Mouse (Mus musculus) right cerebral cortex, postnatal 10 days (tissue): ENCODE data around the gene Mrpl48.

Source experiments
- DNase-seq, 2 experiments: peaks; one replicate each; pipeline ENCODE4 v3.0.0; 2021; ENCODE audit warnings: low spot score in 2 of 2

The Mrpl48 gene

DNA sequence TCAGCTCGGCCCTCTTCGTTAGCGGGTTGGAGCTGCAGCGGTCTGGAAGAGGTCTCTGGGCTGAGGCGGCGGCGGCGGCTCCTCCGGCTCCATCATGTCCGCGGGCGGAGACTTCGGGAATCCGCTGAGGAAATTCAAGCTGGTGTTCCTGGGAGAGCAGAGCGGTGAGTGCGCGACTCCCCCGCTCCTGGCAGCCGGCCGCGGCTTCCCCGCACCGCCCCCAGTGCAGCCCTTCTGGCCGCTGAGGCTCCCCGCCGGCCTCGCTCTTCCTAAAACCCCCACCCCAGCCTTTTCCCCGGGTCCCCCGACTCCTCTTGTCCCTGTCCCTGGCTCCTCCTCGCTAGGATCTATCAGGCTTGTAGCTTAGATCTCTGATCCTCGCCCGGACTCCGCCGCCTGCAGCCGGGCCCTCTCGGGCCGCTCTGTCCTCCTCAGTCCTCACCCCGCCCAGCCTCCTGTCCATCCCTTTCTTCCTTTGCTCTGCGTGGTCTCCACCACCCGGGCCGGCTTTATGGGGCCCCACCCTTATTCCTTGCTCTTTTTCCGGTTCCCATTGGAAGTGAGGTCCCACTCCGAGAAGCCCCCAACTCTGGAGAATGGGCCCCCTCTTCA lies at the start of gene Mrpl48:
Gene Mrpl48, minus strand, starts transcription at position 172 of the 612 bp plus-strand sequence.
- DNase-seq = peak; percentile 74 to 75

DNA sequence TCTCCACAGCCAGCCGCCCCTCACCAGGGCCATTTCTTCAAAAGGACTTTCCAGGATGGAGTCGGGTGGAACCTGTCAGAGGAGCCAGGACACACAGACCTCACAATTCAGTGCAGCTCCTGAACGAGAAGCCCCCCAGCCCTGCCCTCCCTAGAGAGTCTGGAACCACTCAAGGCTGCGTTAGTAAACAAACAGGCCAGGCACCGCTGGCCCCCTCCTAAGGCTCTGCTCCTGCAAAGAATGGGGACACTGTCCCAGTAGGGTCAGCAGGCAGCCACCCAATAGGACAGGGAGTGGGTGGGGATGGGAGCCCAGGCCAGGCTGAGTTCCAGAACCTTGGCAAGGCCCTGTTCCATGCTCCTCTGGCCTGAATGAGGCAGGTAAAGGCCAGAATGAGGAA lies 48.6 kb upstream of the Mrpl48 start:
- peak; percentile 58 to 60 for DNase-seq

DNA sequence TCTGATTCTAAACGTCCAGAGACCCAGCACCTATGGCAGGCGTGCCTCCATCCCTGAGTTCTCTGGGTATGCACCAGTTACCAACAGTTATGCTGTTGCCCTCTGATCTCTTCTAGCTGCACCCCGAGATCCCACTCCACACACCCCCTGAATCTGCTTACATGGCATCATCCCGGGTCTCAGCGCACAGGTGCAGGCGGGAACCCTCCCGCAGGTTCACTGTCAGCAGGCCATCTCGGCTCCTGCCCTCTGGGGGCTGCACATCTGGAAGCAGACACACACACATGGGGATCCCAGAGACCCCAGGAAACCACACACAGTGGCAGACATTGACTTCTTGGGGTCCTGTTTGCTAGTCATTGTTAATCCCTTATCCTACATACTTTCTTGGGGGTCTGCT lies 46.3 kb upstream of the Mrpl48 start:
- DNase-seq = peak in 1 of 2 experiments; percentile 26

DNA sequence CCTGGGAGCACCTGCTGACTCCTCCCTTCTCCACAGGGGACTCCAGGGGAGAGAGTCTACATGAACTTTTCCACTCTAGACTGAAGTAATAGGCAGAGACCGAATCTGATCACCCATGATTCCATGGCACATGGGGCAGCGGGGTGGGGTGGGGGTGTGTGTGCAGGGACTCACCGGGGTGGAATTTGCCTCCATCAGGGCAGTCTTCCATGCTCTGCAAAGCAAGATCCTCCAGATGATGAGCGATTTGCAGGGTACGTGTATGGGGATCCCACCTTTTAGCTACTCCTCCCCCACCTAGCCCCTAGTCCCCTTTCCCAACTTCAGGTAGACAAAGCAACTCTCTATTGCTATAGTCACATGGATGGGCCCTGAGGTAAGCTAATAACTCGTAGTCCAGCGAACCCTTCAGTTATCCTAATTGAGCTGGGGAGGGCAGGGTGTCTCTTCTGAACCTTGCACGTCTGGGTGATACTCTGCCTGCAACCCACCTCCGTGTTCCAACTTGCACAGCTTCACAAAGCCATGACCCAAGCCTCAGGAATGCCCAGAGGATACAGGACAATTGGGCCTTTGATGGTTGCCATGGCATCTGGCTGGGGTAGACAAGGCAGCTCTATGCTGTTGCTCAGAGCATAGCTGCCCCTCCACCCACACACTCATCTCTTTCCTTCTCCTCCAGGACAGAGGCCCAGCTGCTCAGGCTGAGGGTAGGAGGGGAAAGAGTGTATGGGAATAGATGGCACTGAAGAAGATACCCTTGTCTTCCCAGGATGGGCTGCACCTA lies 45.6 kb upstream of the Mrpl48 start:
- peak; percentile 78 to 90 for DNase-seq

DNA sequence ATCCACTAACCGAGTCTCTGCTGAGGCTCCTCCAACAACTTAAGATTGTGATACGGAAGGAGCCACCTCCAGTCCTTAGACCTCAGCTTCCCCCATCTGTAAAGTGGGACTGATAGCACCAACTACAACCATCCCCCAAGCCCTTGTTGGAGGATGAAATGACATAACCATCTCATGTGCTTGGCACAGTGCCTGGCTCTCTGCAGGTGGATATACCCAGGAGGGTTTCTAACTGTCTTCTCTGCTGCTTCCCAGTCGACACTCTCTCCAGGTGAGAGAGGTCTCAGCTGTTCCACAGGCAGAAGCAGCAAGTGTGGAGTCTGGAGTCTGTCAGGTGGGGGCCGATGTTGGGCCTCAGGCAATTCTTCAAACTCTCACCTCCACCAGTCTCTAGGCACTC lies 42.9 kb upstream of the Mrpl48 start:
- peak in 1 of 2 experiments; percentile 47 for DNase-seq

DNA sequence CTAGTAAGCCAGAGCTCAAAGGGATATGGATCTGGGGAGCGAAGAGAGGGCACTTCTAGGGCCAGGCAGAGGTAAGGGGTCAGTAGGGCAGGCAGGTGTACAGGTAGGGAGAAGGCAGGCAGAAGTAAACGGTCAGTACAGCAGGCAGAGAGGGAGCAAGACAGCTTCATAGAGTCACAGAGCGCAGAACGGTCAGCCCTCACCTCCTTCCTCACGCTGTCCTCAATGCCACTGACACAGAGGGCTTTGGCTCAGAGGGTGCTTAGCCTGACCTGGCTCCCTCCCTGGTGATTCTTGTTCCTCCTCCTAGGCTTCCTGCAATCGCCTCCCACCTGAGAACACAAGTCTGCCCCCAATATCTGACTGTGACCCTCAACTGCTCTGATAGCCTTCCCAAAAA lies 42.3 kb upstream of the Mrpl48 start:
- peak in 1 of 2 experiments; percentile 23 for DNase-seq

DNA sequence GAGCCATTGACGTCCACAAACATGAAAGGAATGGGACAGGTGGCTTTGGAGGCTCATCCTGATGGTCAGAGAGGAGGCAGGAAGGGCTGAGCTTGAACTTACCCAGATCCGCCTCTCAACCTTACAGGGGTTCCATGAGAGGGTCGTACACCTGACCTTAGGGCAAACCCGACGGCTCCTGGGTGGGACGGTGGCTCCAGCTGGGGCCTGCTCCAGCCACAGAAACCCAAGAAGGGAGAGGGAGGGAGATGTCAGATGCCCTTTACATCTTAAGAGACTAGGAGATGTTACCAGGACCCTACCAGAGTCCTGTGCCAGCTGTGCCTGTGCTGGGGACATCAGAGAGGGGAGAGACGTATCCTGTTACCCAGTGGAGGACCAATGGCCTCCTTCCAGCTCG lies 41.7 kb upstream of the Mrpl48 start:
- no peak for DNase-seq

DNA sequence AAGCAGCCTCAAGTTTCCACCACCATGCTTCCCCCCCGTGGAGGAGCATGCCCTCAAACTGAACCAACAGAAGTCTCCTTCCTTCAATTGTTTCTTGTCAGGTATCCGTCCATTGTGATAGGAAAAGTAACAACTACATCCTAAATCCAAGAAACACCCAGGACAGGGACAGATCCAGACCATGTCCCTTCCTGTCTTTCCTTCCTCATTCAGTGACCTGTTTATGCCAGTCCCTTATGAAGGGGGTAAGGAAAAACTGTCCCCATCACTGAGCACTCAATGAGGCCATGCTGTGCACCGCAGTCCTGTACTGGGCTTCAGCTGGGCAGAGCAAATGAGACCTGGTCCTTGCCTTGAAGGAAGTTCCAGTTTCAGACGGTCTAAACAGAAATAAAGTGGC lies 41.0 kb upstream of the Mrpl48 start:
- DNase-seq = no peak

DNA sequence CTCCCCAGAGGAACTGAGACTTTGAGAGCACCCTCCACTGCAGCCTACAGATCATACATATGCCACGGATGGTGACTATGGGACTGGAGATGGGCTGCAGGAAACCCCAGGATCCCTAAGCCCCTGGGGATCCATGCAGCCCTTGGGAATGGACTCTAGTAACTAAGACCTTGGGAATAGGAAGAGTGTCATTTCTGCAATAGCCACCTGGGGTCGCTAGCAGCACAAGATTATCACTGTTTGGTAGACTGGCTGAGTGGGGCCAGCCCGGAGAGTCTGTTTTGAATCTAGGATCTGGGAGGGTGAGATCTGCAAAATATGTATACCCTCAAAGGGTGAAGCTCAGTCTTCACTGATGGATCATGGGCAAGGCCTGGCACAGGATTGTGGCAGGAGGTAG lies 37.0 kb upstream of the Mrpl48 start:
- DNase-seq = peak; percentile 74 to 84

DNA sequence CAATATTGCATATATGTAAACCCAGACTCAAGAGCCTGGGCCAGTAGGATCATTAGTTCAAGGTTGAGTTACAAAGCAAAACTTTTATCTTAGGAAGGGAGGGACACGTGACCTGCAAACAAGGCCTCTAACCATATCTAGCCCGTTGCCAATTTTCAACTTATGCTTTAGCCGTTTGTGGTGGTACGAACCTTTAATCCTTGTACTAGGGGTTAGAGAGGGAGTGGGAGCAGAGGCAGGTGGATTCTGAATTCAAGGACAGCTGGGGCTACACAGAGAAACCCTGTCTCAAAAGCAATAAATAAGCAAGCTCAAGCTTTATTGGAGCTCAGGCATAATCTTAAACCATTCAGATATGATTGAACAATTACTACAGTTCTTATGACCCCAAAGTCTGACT lies 34.3 kb upstream of the Mrpl48 start:
- DNase-seq = no peak

DNA sequence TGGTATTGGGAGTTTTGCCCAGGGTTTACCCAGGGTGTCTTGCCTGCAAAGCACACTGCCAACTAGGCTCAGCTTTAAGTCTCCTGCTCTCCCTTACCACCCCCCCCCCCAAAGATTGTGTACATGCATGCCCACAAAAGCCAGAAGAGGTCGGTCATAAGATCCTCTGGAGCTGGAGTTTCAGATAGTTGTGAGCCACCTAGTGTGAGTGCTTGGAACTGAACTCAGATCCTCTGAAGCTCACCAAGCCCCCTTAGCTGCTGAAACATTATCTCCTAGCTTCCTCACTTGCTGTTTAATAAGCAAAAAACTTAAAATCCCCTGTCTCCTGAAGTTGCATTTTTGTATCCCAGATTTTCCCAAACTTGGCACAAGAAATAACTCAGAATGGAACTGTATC lies 29.6 kb upstream of the Mrpl48 start:
- no peak for DNase-seq

DNA sequence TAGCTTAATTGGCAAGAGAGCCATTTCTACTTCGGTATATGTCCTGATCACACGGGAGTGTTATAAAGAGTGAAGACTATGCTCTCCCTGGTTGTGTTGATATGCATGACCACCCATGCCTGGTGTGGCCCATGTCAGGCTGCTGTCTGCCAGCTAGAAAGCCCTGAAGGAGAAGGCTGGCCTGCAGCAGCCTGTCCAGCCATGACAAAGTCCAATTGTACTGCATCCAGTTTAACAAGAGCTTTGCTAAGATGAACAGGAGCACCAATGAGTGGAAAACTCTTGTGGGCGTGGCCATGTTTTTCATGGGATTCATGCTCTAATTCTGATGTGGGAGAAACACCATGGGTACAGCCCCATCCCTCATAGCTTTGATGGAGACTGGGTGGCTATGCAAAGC lies 16.4 kb upstream of the Mrpl48 start:
- DNase-seq = no peak

DNA sequence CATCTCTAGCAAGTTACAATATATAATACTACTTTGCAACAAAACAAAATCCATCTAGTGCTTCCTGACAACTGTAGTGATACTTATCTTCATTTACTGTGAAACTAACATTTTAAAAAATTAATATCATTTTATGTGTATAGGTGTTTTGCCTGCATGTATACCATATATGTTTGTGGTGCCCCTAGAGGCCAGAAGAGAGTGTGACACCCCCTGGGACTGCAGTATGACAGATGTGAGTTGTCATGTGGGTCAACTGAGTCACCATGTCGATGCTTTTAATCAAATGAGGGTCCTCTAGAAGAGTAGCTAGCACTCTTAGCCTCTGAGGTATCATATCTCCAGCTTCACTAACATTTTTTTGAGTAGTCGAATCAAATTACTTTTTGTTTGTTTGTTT lies 14.2 kb upstream of the Mrpl48 start:
- no peak for DNase-seq

DNA sequence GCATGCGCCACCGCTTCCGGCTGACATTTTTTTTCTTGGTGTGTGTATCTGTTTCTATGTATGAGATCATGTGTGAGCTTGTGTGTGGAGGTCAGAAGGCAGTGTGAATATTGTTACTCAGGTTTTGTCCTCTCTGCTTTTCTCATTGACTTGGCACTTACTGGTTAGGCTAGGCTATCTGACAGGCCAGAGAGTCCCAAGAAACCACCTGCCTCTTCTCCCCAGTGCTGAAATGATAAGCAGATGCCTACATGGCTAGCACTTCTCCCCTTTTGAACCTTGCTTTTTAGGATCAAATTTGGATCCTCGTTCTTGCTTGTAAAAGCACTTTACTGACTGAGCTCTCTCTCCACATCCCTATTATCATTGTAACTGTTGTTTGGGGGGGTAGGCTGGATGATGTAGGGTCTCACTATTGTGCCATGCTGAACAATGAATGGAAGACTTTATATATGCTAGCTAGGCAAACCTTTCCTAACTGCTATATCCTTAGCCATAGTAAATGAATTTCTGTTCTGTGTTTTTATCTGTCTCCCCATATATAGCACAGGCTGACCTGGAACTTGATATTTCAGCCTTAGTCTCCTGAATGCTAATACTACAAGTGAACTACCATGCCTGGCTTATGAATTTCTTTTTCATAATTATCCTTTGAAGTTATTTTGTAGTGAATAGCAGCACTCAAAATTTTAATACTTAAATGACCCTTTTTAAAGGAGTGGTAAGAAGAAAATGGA lies 8.2 kb upstream of the Mrpl48 start:
- DNase-seq = no peak

DNA sequence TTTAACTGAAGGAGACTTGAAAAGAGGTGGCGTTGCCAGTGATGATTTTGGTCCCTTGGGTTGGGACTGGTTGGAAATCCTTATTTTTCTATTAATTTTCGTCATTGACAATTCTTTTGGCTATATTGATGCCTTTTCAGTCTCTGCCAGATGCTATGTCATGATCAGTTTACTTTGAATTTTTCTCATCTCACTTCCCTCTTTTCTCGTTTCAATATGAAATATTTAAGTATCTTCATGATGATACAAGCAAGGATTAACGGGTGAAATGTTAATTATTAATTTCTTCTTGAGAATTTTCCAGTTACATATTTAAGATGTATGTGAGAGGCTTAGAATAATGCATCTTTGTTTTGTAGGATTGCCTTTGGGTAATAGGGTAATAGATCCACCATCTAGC lies 809 bp upstream of the Mrpl48 start:
- no peak for DNase-seq

DNA sequence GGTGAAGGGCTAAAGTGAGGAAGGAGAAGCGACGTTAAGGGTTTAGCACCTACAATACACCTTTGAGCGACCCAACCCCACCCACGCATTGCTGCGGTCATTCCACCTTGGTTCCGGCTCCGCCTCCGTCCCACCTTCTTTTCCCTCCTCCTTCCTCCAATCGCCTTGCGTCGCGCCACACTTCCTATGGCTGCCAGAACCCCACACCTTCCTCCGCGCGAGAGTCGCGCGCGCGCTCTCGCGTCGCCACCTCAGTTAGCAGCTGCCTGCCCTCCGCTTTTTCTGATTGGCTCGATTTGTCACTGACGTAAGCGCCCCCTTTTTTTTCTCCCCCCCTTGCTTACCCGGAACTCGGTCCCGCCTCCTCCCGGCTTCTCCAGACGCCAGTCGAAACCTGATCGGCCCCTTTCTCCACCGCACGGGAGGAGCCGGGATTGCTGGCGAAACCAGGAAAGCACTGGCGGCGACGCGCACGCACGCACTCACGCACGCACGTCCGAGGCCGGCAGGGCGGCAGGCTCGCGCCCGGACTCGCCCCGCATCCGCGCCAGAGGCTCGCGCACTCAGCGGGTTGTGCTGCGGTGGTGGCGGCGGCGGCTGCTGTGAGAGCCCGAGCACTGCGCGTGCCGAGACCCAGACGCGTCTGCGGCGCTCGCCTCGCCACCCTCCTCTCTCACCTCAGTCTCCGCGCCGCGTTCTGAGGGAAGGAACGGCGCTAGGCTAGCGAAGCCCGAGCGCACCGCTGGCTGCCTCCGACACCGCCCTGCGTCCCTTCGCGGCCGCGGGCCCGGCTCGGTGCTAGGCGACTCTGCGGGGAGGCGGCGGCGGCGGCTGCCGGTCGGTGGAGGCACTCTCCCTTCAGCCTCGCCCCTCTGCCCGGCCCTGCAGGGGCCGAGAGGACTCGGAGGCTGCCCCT lies 629 bp downstream of the Mrpl48 start, which contains the start of gene Rab6a:
Gene Rab6a, plus strand, starts transcription at position 197 of the 916 bp plus-strand sequence.
- peak; percentile 99 for DNase-seq

DNA sequence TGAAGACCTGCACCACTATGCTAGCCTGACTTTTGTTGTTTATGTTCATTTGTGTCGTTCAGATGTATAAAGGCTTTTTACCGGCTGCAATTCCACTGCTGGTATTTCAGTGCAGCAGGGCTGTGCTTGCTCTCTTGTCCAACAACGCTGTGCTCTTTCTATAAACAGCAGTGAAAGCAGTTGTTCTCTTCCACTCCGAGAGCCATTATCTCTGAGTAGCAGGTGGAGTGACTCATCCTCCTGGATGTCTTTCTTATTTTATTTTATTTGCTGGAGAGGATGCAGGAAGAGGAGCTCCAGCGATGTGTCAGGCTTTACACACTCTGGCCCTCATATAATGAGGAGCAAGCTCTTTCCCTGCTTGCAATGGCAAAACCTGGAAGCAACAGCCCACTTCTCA lies 7.9 kb downstream of the Mrpl48 start:
- DNase-seq = no peak

DNA sequence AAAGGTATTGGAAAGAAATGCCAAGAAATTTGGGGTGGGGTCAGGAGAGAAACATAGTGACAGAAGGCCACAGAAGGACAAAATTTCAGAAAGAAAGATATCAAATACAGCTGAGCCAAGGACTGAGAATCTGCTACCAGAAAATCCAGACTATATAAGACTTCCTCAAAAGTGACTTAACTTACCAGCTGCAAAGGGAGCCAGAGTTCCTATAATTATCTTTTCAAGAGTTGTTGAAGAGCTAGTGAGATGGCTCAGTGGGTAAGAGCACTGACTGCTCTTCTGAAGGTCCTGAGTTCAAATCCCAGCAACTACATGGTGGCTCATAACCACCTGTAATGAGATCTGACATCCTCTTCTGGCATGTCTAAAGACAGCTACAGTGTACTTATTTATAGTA lies 14.8 kb downstream of the Mrpl48 start:
- DNase-seq = no peak

DNA sequence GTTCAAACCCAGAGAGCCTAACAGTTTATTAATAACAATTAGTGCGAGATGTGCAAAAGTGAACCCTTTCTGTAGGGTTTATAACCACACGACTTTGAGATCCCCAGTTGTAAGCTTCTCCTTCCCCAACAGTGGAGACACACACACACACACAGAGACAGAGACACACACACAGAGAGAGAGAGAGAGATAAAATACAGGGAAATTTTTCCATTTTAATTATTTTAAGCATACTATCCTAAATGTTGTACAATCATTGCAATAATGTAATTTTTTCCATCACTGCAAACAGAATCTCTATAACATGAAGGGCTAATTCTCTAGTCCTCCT lies 16.6 kb downstream of the Mrpl48 start:
- DNase-seq = no peak

DNA sequence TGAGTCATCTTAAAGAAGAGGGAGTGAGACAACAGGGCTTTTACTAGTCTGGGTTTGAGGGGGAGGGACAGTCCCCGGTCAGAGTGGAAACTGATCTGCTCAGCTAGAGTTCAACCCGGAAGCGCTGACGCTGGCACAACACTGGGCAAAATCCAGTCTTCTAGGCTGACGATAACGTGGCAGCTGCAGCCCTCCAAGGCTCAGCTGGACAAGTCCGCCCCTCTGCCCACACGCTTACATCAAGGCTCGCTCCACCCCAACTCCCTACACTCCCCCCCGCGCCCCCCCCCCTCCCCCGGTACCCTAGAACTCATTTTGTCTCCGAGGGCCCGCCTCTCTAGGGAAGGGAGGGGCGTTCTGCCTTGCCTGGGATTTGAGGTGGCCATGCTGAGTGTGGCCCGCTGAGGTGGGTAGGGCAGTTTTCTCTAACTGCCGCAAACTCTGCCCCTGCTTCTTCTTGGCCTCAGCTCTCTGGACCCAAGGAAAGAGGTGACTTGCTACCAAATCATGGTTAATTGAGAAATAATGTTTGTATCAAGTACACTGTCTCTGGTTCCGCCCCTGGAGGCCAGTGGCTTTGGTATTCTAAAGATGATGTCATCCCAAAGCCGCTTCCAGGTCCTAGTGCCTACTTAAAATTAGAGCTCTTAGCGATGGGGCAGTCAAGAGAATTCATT lies 17.1 kb downstream of the Mrpl48 start:
- peak; percentile 82 to 90 for DNase-seq

DNA sequence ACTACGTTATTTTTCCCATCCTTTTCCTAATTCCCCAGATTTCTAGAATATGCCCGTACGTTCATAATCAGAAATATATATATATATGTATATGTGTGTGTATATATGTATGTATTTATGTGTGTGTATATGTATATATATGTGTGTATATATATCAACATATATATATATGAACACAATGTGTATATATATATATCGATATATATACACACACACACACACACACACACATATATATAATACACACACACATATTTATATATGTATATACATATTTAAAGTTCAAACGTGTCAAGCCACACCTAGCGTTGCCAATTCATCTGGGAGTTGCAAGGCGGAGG lies 17.6 kb downstream of the Mrpl48 start:
- no peak for DNase-seq
